Mouse (Mus musculus) limb, embryonic 12.5 days (tissue): ENCODE measurements around the gene Lrmda. TPM values are rescaled to one million over a fixed set of nuclear protein-coding genes. Genes with fewer than 3 reads are reported as not detected.

Experiments used
- ATAC-seq: fragments of 200-750 bp; cut with Nextera tagmentation; 2 replicates; pipeline ENCODE4 v1.8.0; 2017; ENCODE audit warnings: low read depth, moderate TSS enrichment; ENCODE audit not compliant: insufficient number of reproducible peaks, insufficient read depth, low FRiP score, low TSS enrichment
- H3K27ac ChIP-seq: fragments of 300-500 bp; sonication (generic); 2 replicates; pipeline ENCODE4 v1.5.1; 2016; ENCODE audit warnings: mild to moderate bottlenecking, moderate library complexity
- H3K27me3 ChIP-seq: fragments of 300-500 bp; sonication (generic); 2 replicates; pipeline ENCODE4 v1.6.1; 2016; ENCODE audit warnings: mild to moderate bottlenecking, moderate library complexity
- H3K36me3 ChIP-seq: fragments of 300-500 bp; sonication (generic); 2 replicates; pipeline ENCODE4 v1.6.1; 2016; ENCODE audit warnings: mild to moderate bottlenecking, moderate library complexity
- H3K4me1 ChIP-seq: fragments of 300-500 bp; sonication (generic); replicated peaks from 2 replicates; pipeline ENCODE4 v1.6.1; 2016
- H3K4me2 ChIP-seq: fragments of 300-500 bp; sonication (generic); 2 replicates; pipeline ENCODE4 v1.6.1; 2016; ENCODE audit warnings: mild to moderate bottlenecking, moderate library complexity
- H3K4me3 ChIP-seq: fragments of 300-500 bp; sonication (generic); replicated peaks from 2 replicates; pipeline ENCODE4 v1.5.1; 2016; ENCODE audit warnings: mild to moderate bottlenecking
- H3K9ac ChIP-seq: fragments of 300-500 bp; sonication (generic); replicated peaks from 2 replicates; pipeline ENCODE4 v1.6.1; 2016; ENCODE audit warnings: mild to moderate bottlenecking, moderate library complexity
- H3K9me3 ChIP-seq: fragments of 300-500 bp; sonication (generic); 2 replicates; pipeline ENCODE4 v1.6.1; 2016; ENCODE audit warnings: mild to moderate bottlenecking, moderate library complexity
- WGBS: fragments of 180-500 bp; shearing (Covaris S2); methylation state at CpG from one replicate; pipeline ENCODE4 v1.1.7; 2016; 5-methylcytosine and 5-hydroxymethylcytosine counted together
- polyA plus RNA-seq: library from polyadenylated mRNA; unstranded; fragments of >200 nt; fragmentation: Nextera tagmentation; extraction: Ambion mirVana; gene quantifications from 2 replicates; pipeline ENCODE4 v1.2.1, GENCODE M21; 2016

The Lrmda gene
- polyA plus RNA-seq, 1 experiment from 2014 or later, result 0.41 TPM

DNA sequence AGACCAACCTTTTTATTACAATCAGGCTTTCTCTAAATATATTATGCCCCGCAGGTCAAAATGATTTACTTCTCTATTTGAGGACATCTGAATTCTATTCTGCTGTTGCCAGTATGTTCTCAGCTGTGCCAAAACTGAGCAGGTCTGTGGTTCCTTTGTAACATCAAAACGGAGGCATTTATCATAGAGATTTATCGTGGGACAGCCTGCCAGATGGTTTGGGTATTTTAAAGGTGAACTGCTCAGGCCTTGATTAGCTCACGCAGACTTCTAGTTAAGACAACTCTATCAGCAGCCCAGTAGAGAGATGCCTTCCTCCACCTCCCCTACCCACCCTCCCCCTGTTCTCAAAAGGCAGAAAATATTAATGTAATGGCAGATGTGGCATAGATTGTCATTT lies 887.7 kb downstream of the Lrmda start:
- H3K27me3 ChIP-seq, result no peaks in the 10 kb centered on the region
- peaks cover 37% of the 10 kb centered on the region for H3K4me1 ChIP-seq
- no peak overlapping the region for H3K4me2 ChIP-seq
- no peak for ATAC-seq
- H3K36me3 ChIP-seq, result no peaks in the 10 kb centered on the region
- H3K9ac ChIP-seq, result no peak overlapping the region
- no peak overlapping the region for H3K4me3 ChIP-seq
- peak overlapping the region; percentile 77 for H3K27ac ChIP-seq
- WGBS, result 27% methylated on average over 4 of the region's 4 CpGs
- no peaks in the 10 kb centered on the region for H3K9me3 ChIP-seq

GRCm38 (mm10) chr14:22908006-22908405 lies 888.5 kb downstream of the Lrmda start:
- 58% methylated on average over 2 of the region's 2 CpGs for WGBS

GRCm38 (mm10) chr14:22915463-22915862 lies 896.0 kb downstream of the Lrmda start:
- no peak overlapping the region for H3K27ac ChIP-seq
- no peak overlapping the region for H3K9ac ChIP-seq
- H3K9me3 ChIP-seq, result no peaks in the 10 kb centered on the region
- ATAC-seq, result no peak
- no peaks in the 10 kb centered on the region for H3K27me3 ChIP-seq
- no peaks in the 10 kb centered on the region; the same call in 1 of the 2 replicates for H3K4me1 ChIP-seq
- no peaks in the 10 kb centered on the region for H3K36me3 ChIP-seq
- H3K4me2 ChIP-seq, result no peak overlapping the region
- H3K4me3 ChIP-seq, result no peak overlapping the region
- WGBS, result 94% methylated on average over 3 of the region's 3 CpGs

More at GRCm38 (mm10) chr14:22908006-22908405, 888.5 kb downstream of the Lrmda start:
- no peak overlapping the region for H3K4me3 ChIP-seq
- H3K27ac ChIP-seq, result 0 out of 2 replicates have a peak overlapping the region, but pooled peaks have one; percentile 77
- no peak overlapping the region for H3K4me2 ChIP-seq
- ATAC-seq, result no peak
- peaks cover 37% of the 10 kb centered on the region for H3K4me1 ChIP-seq
- H3K9ac ChIP-seq, result no peak overlapping the region
- no peaks in the 10 kb centered on the region for H3K9me3 ChIP-seq
- H3K36me3 ChIP-seq, result no peaks in the 10 kb centered on the region
- H3K27me3 ChIP-seq, result no peaks in the 10 kb centered on the region

- Histone ChIP-seq H3K27me3 (no peaks in the 10 kb centered on the region), H3K9me3 (no peaks in the 10 kb centered on the region), H3K4me3 (no peak overlapping the region), H3K36me3 (no peaks in the 10 kb centered on the region), H3K4me1 (peaks cover 10% of the 10 kb centered on the region), H3K4me2 (no peak overlapping the region), H3K9ac (no peak overlapping the region), H3K27ac (no peak overlapping the region)
- ATAC-seq, result no peak
- WGBS, result 88% methylated on average over 3 of the region's 3 CpGs
Measured at GRCm38 (mm10) chr14:22918499-22918898, 899.0 kb downstream of the Lrmda start.

GRCm38 (mm10) chr14:22918931-22919330 lies 899.4 kb downstream of the Lrmda start:
- Histone ChIP-seq H3K4me1 (peaks cover 10% of the 10 kb centered on the region), H3K9me3 (no peaks in the 10 kb centered on the region), H3K4me2 (no peak overlapping the region), H3K27me3 (no peaks in the 10 kb centered on the region), H3K9ac (no peak overlapping the region), H3K36me3 (no peaks in the 10 kb centered on the region), H3K4me3 (no peak overlapping the region), H3K27ac (no peak overlapping the region)
- WGBS, result 59% methylated on average over 2 of the region's 2 CpGs
- ATAC-seq, result no peak

DNA sequence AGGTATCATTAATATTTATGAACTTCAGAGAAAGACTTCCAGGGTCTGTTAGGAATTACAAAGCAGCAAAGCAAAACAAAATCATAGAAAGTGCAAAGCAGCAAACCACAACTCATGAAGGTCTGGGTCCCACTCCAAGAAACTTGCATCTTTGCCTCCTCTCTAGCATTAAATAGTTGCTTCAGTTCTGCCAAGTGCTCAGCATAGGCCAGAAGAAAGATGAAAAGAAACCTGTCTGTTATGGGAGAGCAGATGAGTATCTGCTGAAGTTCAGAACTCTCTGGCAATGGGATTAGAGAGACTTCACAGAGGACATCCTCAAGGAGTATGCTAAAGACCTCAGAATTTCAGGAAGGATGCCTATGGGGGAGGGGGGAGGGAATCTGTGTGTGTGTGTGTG lies 901.6 kb downstream of the Lrmda start:
- Histone ChIP-seq H3K27ac (no peak overlapping the region), H3K4me3 (no peak overlapping the region), H3K9me3 (no peaks in the 10 kb centered on the region), H3K4me2 (no peak overlapping the region), H3K4me1 (peaks cover 10% of the 10 kb centered on the region), H3K9ac (no peak overlapping the region), H3K27me3 (no peaks in the 10 kb centered on the region), H3K36me3 (no peaks in the 10 kb centered on the region)
- ATAC-seq, result no peak

- Histone ChIP-seq H3K27me3 (no peaks in the 10 kb centered on the region), H3K27ac (peak overlapping the region; percentile 2; the same call in 1 of the 2 replicates), H3K9ac (no peak overlapping the region), H3K9me3 (no peaks in the 10 kb centered on the region), H3K4me1 (peaks cover 10% of the 10 kb centered on the region), H3K4me3 (no peak overlapping the region), H3K36me3 (no peaks in the 10 kb centered on the region), H3K4me2 (no peak overlapping the region)
- no peak for ATAC-seq
- WGBS, result 89% methylated on average over 2 of the region's 2 CpGs
Measured at GRCm38 (mm10) chr14:22921796-22922195, 902.3 kb downstream of the Lrmda start.

DNA sequence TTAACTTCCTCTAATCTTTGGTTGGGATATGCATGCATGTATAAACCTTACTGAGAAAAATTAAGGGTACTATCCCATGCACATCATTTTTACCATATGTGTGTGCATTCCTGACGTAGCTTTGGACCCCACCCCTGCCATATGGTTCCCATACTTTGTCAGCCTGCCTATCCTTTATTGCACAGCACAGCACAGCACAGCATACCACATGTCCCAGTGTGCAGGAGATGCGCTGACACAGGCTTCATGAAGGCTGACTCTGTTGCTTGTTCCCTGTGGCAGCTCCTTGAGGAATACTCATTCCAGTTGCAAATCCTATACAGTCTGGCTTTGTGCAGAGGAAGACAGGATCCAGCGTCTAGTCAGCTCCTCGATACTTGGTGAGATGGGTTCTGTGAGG lies 903.1 kb downstream of the Lrmda start:
- Histone ChIP-seq H3K4me1 (peaks cover 10% of the 10 kb centered on the region), H3K27ac (0 out of 2 replicates have a peak overlapping the region, but pooled peaks have one; percentile 8), H3K4me2 (no peak overlapping the region), H3K9ac (no peak overlapping the region), H3K4me3 (no peak overlapping the region), H3K36me3 (no peaks in the 10 kb centered on the region), H3K27me3 (no peaks in the 10 kb centered on the region), H3K9me3 (no peaks in the 10 kb centered on the region)
- no peak for ATAC-seq
- WGBS, result 72% methylated on average over 4 of the region's 4 CpGs

DNA sequence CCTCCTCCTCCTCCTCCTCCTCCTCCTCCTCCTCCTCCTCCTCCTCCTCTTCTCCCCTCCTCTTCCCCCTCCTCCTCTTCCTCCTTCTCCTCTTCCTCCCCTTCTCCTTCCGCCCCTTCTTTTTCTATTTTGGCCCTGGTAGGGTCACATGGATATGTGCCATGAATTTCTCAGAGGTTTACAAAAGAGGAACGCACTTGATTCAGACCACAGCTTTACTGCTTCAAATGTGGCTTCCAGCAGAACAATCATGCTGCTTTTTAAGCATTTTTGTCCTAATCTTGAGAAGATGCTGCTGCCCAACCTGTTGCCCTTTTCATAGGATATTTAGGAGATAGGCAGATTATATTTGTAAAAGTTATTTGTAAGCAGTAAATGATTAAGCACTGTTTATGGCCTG lies 903.7 kb downstream of the Lrmda start:
- Histone ChIP-seq H3K27ac (0 out of 2 replicates have a peak overlapping the region, but pooled peaks have one; percentile 8), H3K4me1 (peaks cover 10% of the 10 kb centered on the region), H3K9ac (no peak overlapping the region), H3K36me3 (no peaks in the 10 kb centered on the region), H3K27me3 (no peaks in the 10 kb centered on the region), H3K9me3 (no peaks in the 10 kb centered on the region), H3K4me2 (no peak overlapping the region), H3K4me3 (no peak overlapping the region)
- WGBS, result 80% methylated on average over 1 of the region's 2 CpGs
- ATAC-seq, result no peak

DNA sequence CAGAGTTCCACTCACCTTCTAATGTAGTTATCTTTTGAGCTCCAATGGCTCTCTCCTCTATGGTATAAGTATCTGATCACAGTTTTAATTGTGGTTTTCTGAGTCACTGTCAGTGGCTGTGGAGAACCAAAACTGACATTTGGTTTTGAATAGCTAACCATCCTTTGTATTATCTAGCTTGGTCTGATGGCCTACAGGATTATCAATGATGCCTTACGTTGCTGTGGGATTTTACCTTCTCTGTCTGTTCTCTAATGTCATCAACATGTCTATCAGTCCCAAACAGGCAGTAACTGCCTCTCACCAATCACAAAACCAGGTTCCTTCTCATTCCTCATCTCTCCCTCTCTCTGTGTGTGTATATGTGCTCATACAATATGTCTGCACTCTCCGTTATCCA lies 908.8 kb downstream of the Lrmda start:
- WGBS, result 90% methylated on average over 2 of the region's 2 CpGs
- no peak overlapping the region for H3K9ac ChIP-seq
- H3K9me3 ChIP-seq, result no peaks in the 10 kb centered on the region
- no peak overlapping the region for H3K4me2 ChIP-seq
- H3K4me1 ChIP-seq, result 0 out of 2 replicates have a peak, but pooled peaks cover 1% of the 10 kb centered on the region
- no peak for ATAC-seq
- H3K4me3 ChIP-seq, result no peak overlapping the region
- H3K36me3 ChIP-seq, result no peaks in the 10 kb centered on the region
- no peaks in the 10 kb centered on the region for H3K27me3 ChIP-seq
- H3K27ac ChIP-seq, result no peak overlapping the region

DNA sequence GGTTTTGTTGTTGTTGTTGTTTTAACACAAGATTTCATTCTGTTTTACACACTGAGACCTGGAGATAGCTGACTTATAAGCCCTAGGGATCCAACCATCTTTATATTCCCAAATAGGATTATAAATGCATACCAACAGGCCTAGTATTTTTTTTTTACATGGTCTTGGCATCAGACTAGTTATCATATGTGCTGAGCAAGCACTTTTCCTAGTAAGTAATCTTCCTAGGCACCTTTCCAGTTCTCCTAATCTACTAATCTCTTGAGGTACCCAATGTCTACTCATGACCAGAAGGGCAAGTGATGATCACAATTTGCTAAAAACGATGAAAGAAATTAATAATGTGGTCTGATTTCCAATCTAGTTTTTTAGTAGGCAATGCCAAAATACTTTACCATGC lies 909.2 kb downstream of the Lrmda start:
- H3K4me2 ChIP-seq, result no peak overlapping the region
- H3K27ac ChIP-seq, result no peak overlapping the region
- no peaks in the 10 kb centered on the region for H3K9me3 ChIP-seq
- no peaks in the 10 kb centered on the region for H3K4me1 ChIP-seq
- no peak overlapping the region for H3K9ac ChIP-seq
- 89% methylated on average over 1 of the region's 1 CpGs for WGBS
- H3K4me3 ChIP-seq, result no peak overlapping the region
- H3K27me3 ChIP-seq, result no peaks in the 10 kb centered on the region
- no peaks in the 10 kb centered on the region for H3K36me3 ChIP-seq
- ATAC-seq, result no peak

GRCm38 (mm10) chr14:22929585-22929984 lies 910.1 kb downstream of the Lrmda start:
- ATAC-seq, result no peak
- 83% methylated on average over 2 of the region's 2 CpGs for WGBS
- no peaks in the 10 kb centered on the region for H3K27me3 ChIP-seq
- no peak overlapping the region for H3K9ac ChIP-seq
- no peaks in the 10 kb centered on the region for H3K4me1 ChIP-seq
- no peaks in the 10 kb centered on the region for H3K36me3 ChIP-seq
- no peaks in the 10 kb centered on the region for H3K9me3 ChIP-seq
- no peak overlapping the region for H3K4me3 ChIP-seq
- no peak overlapping the region for H3K27ac ChIP-seq
- no peak overlapping the region for H3K4me2 ChIP-seq
